ENCODE assay signal across 12 mouse cellular contexts in genomic region chr8:84777899-84778637, GRCm38 (mm10). TPM values are rescaled to one million over a fixed set of nuclear protein-coding genes. Genes with fewer than 3 reads are reported as not detected.
DNase-seq lines count a peak whose midpoint lies in the region; ATAC-seq and TF ChIP-seq lines count a peak whose summit lies in the region.
"Had no signal": no experiment of that assay in that cellular context is flagged by ENCODE, and none has a peak within 500 bp of the region (broad histone marks: within the 10 kb centered on the region; RNA-seq: fewer than 3 reads in every experiment).

No protein-coding gene starts in this region.

- no peaks in the 10 kb centered on the region for H3K36me3 ChIP-seq in liver, adult 2 months (ENCODE audit: control insufficient read depth, insufficient read depth, low read length)
- no peaks in the 10 kb centered on the region for H3K36me3 ChIP-seq in hindbrain, embryonic 14.5 days (replicated peaks; ENCODE audit: control insufficient read depth, insufficient read depth)

- H3K9me3 ChIP-seq in hindbrain, embryonic 14.5 days (ENCODE audit: control insufficient read depth, low read length), result no peaks in the 10 kb centered on the region

- 63% methylated on average over 10 of the region's 10 CpGs for WGBS in liver, adult 2 months
- WGBS in hindbrain, embryonic 14.5 days, result 25% methylated on average over 10 of the region's 10 CpGs
- 76% methylated on average over 10 of the region's 10 CpGs for WGBS in olfactory bulb, adult 2 months

- peaks cover 28% of the 10 kb centered on the region for H3K79me2 ChIP-seq in liver, adult 2 months (ENCODE audit: control insufficient read depth, insufficient read depth, low read length)

- peak overlapping the region; percentile 32 for H3K27ac ChIP-seq in liver, adult 2 months (replicated peaks; ENCODE audit: insufficient read depth, low read depth, low read length)
- H3K27ac ChIP-seq in hindbrain, embryonic 14.5 days, result peak overlapping the region; percentile 69
- H3K27ac ChIP-seq in olfactory bulb, adult 2 months (ENCODE audit: insufficient read depth, low read depth, low read length), result peak overlapping the region; percentile 45
- H3K27ac ChIP-seq: liver, embryonic 14.5 days had no signal

- H3K27me3 ChIP-seq in liver, adult 2 months (ENCODE audit: control insufficient read depth, insufficient read depth, low read length), result no peaks in the 10 kb centered on the region
- H3K27me3 ChIP-seq in hindbrain, embryonic 14.5 days (ENCODE audit: control insufficient read depth, insufficient read depth, low read length), result peaks cover 89% of the 10 kb centered on the region

- H3K9ac ChIP-seq in liver, adult 2 months (ENCODE audit: low read depth, low read length), result 0 out of 2 replicates have a peak overlapping the region, but pooled peaks have one; percentile 2
- H3K9ac ChIP-seq in hindbrain, embryonic 14.5 days, result no peak overlapping the region
- H3K9ac ChIP-seq: liver, embryonic 14.5 days had no signal

- H3K4me3 ChIP-seq in liver, adult 2 months (ENCODE audit: insufficient read depth, low read depth, low read length), result no peak overlapping the region
- H3K4me3 ChIP-seq in hindbrain, embryonic 14.5 days (replicated peaks; ENCODE audit: low read length), result no peak overlapping the region
- H3K4me3 ChIP-seq in olfactory bulb, adult 2 months (ENCODE audit: insufficient read depth, low read depth, low read length), result no peak overlapping the region

- peak; percentile 28 for DNase-seq in embryo, embryonic 11 days
- no peak for DNase-seq in embryo, embryonic 9.5 days (ENCODE audit: extremely low spot score)
- DNase-seq in liver, adult 2 months (ENCODE audit: extremely low read depth, low read depth, low spot score), result peak; percentile 81
- no peak for DNase-seq in liver
- no peak for DNase-seq in hindbrain, embryonic 14.5 days (ENCODE audit: low spot score)
- DNase-seq in left cerebral cortex, postnatal 10 days (ENCODE audit: extremely low spot score in 1 of 2, low spot score in 2 of 2), result no peak
- DNase-seq: adrenal gland, adult 2 months; heart, postnatal 14 days had no signal

- intact Hi-C loops in left cerebral cortex, postnatal 10 days (cut with DNase I), result no loop called here

- ATAC-seq in hindbrain, embryonic 14.5 days (ENCODE audit: low FRiP score), result no peak
- no peak for ATAC-seq in activated CD4-positive, CD25-positive, alpha-beta regulatory T cell, adult 4 months

- no peak for TF ChIP-seq CTCF in liver, adult 2 months (IDR thresholded peaks at IDR 0.05; ENCODE audit: low read depth, low read length)
- no peak for TF ChIP-seq CTCF in olfactory bulb, adult 2 months (IDR thresholded peaks at IDR 0.05; ENCODE audit: insufficient read depth, low read depth, low read length)

- H3K4me1 ChIP-seq in liver, adult 2 months (ENCODE audit: control insufficient read depth, insufficient read depth, low read length), result peaks cover 33% of the 10 kb centered on the region
- peaks cover 34% of the 10 kb centered on the region for H3K4me1 ChIP-seq in hindbrain, embryonic 14.5 days (replicated peaks; ENCODE audit: control insufficient read depth, insufficient read depth, low read length)
- peaks cover 50% of the 10 kb centered on the region for H3K4me1 ChIP-seq in olfactory bulb, adult 2 months (ENCODE audit: control insufficient read depth, insufficient read depth, low read length)

- no peak for TF ChIP-seq POLR2A in liver, adult 2 months (IDR thresholded peaks at IDR 0.05; ENCODE audit: extremely low read depth, insufficient read depth, low read length)
- TF ChIP-seq POLR2A in olfactory bulb, adult 2 months (IDR thresholded peaks at IDR 0.05; ENCODE audit: insufficient read depth, low read depth, low read length), result no peak

- H3K4me2 ChIP-seq in hindbrain, embryonic 14.5 days (replicated peaks), result peak overlapping the region; percentile 31

RNA-seq across cellular contexts. Expression of gene Nfix, which starts 22.1 kb away (rescaled TPM):
- 20.7 and 27.5 TPM in 2 replicates for total RNA-seq in liver, adult 2 months (2014; rRNA removed)
- polyA plus RNA-seq in liver, adult 2 months (2012; rRNA removed), result 32.9 and 34.4 TPM in 2 replicates
- polyA plus RNA-seq in hindbrain, embryonic 14.5 days (2014; fragmentation: Nextera tagmentation; extraction: Ambion mirVana), result 78.8 and 82.4 TPM in 2 replicates
- not detected in 2 replicates for polyA plus RNA-seq in olfactory bulb, adult 2 months (2012; ENCODE audit: insufficient read depth, insufficient read length, low replicate concordance, missing spikeins)
- polyA plus RNA-seq in activated CD4-positive, CD25-positive, alpha-beta regulatory T cell, adult 4 months (2017; shearing (Covaris generic)), result 1 to 10 TPM; 2.0 to 2.2 TPM
- total RNA-seq in left cerebral cortex, postnatal 10 days (2021), result 100 to 1,000 TPM; 397 to 441 TPM

RNA-seq across cellular contexts. Expression of gene Dand5, which starts 44.6 kb away (rescaled TPM):
- total RNA-seq in liver, adult 2 months (2014; rRNA removed), result 0.94 and 1.8 TPM in 2 replicates
- 2.0 and 2.6 TPM in 2 replicates for polyA plus RNA-seq in liver, adult 2 months (2012; rRNA removed)
- polyA plus RNA-seq in hindbrain, embryonic 14.5 days (2014; fragmentation: Nextera tagmentation; extraction: Ambion mirVana), result 13.5 and 14.6 TPM in 2 replicates
- not detected in 2 replicates for polyA plus RNA-seq in olfactory bulb, adult 2 months (2012; ENCODE audit: insufficient read depth, insufficient read length, low replicate concordance, missing spikeins)
- 1 to 10 TPM; 4.2 to 4.5 TPM for polyA plus RNA-seq in activated CD4-positive, CD25-positive, alpha-beta regulatory T cell, adult 4 months (2017; shearing (Covaris generic))
- 1 to 10 TPM; 7.4 to 8.3 TPM for total RNA-seq in left cerebral cortex, postnatal 10 days (2021)

RNA-seq across cellular contexts. Expression of gene Gadd45gip1, which starts 53.3 kb away (rescaled TPM):
- total RNA-seq in liver, adult 2 months (2014; rRNA removed), result 26.7 and 28.1 TPM in 2 replicates
- 29.8 and 34.2 TPM in 2 replicates for polyA plus RNA-seq in liver, adult 2 months (2012; rRNA removed)
- polyA plus RNA-seq in hindbrain, embryonic 14.5 days (2014; fragmentation: Nextera tagmentation; extraction: Ambion mirVana), result 35.0 and 37.4 TPM in 2 replicates
- polyA plus RNA-seq in olfactory bulb, adult 2 months (2012; ENCODE audit: insufficient read depth, insufficient read length, low replicate concordance, missing spikeins), result not detected in 2 replicates
- 10 to 100 TPM; 18.5 to 21.5 TPM for polyA plus RNA-seq in activated CD4-positive, CD25-positive, alpha-beta regulatory T cell, adult 4 months (2017; shearing (Covaris generic))
- 10 to 100 TPM; 20.6 to 21.3 TPM for total RNA-seq in left cerebral cortex, postnatal 10 days (2021)

RNA-seq across cellular contexts. Expression of gene G430095P16Rik, which starts 55.3 kb away (rescaled TPM):
- total RNA-seq in liver, adult 2 months (2014; rRNA removed), result not detected in 2 replicates
- polyA plus RNA-seq in liver, adult 2 months (2012; rRNA removed), result 0.19 TPM in 1 of 2 replicates, not detected in the other
- polyA plus RNA-seq in hindbrain, embryonic 14.5 days (2014; fragmentation: Nextera tagmentation; extraction: Ambion mirVana), result 0.55 and 0.71 TPM in 2 replicates
- not detected in 2 replicates for polyA plus RNA-seq in olfactory bulb, adult 2 months (2012; ENCODE audit: insufficient read depth, insufficient read length, low replicate concordance, missing spikeins)
- polyA plus RNA-seq in activated CD4-positive, CD25-positive, alpha-beta regulatory T cell, adult 4 months (2017; shearing (Covaris generic)), result 10 to 100 TPM; 20.2 to 37.5 TPM
- under 1 TPM in 1 of 2 experiments, not detected in 1; 0.51 TPM for total RNA-seq in left cerebral cortex, postnatal 10 days (2021)
- total RNA-seq: layer of hippocampus, postnatal 14 days had no signal

Comparison
In these comparisons a context has a peak if more than half of its experiments do, and no peak if none do; other contexts are left out.
1. DNase-seq: peak in embryo, embryonic 11 days (single experiment) and liver, adult 2 months (single experiment); none in embryo, embryonic 9.5 days (single experiment), liver (single experiment), hindbrain, embryonic 14.5 days (single experiment) and left cerebral cortex, postnatal 10 days (0 of 2).
2. RNA of gene Gadd45gip1, which starts 53.3 kb away (polyA plus RNA-seq): 35.0 to 37.4 TPM in hindbrain, embryonic 14.5 days, 29.8 to 34.2 TPM in liver, adult 2 months and 18.5 to 21.5 TPM in activated CD4-positive, CD25-positive, alpha-beta regulatory T cell, adult 4 months; not detected in olfactory bulb, adult 2 months; every median in the first group is over 10 times any median in the second.
3. Peak in every context shown above with its lines, with median percentiles within 50 percentile points of each other: H3K27ac ChIP-seq.